Mouse (Mus musculus) heart, postnatal 4 days (tissue): ENCODE data around the gene Rpgrip1l. TPM values are rescaled to one million over a fixed set of nuclear protein-coding genes. Genes with fewer than 3 reads are reported as not detected.

ENCODE experiments used
- DNase-seq: peaks from one replicate; pipeline ENCODE4 v3.0.0; 2021
- total RNA-seq, 2 experiments: library from RNA; stranded (reverse); gene quantifications; 2 replicates each; pipeline ENCODE4 v1.2.3; 2021

The Rpgrip1l gene
- total RNA-seq, 2 experiments from 2014 or later, result 3.5 to 4.9 TPM

DNA sequence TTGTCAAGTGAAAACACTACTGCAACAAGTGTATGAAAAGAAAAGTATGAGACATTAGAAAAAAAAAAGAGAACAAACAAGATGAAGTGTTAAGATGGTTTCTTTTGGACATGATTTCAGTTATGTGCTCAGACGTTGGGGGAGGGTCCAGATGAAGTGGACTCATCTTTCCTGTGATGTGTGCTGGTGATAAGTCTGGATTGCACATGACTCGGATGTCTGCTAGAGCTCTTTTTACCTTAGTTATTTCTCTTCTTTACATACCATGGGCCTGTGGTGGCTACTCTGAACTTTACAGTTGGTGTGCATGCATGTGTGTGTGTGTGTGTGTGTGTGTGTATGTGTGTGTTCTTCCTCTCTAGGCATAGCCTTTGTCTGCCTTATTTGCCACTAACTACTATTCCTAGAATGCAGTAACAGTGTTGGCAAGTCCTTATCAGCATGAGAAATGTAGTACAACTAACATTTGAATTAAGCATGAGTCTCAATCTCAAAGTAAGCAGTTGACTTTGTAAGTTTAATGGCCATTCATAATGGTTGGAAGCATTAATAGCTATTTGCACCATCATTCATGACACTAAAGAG is 43.6 kb downstream of the Rpgrip1l start:
- no peak for DNase-seq

DNA sequence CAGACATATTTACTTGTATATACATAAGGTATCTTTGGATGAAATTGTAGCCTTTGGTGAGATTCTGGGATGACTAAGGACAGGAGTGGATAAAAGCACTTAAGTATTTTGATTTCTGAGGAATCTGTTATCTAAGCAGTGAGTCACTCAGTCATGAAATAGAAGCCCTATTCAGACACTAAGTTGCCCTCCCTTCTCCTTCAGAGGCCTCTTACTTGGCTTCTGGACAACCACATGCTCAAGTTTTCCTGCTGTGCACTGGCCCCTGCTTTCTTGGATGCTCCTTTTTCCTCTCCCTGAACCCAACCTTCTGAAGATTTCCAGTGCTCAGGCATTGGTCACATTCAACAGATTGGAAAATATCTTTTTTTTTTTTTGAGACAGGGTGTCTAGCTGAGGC is 48.5 kb downstream of the Rpgrip1l start:
- no peak for DNase-seq

DNA sequence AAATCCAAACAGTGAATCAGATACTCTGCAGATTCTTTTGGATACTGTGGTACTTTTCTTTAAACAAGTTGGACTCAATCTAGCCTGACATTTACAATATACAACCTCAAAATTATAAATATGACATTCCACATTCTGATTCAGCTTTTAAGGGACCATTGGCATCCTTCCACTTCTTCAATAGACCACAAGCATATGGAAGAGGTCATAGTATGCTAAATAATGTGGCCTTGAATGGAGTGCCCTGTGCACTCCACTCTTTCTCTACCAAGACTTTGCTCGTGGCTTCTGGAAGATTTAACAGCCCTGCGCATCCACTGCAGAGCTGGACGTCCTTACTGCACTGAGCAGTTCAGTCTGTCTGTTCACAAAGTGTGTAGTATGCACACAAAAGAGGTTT is 49.1 kb downstream of the Rpgrip1l start:
- no peak for DNase-seq

DNA sequence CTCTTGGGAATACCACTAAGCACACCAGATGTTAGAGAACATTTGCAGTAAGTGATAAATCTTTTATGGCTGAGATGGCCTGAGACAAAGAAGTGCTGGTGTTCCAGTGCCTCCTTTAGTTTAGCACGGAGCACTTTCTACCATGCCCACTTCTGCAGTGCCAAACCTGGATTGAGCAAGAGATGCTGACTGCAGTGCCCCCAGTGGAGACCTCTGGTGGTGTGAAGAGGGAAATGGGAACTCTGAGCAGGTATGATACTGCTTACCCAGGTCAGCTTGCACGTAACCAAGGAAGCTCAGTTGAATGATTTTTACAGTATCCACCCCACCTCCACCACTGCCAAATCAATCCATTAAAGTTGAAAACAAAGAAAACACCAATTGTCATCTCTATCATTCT is 51.5 kb downstream of the Rpgrip1l start:
- DNase-seq, result no peak

DNA sequence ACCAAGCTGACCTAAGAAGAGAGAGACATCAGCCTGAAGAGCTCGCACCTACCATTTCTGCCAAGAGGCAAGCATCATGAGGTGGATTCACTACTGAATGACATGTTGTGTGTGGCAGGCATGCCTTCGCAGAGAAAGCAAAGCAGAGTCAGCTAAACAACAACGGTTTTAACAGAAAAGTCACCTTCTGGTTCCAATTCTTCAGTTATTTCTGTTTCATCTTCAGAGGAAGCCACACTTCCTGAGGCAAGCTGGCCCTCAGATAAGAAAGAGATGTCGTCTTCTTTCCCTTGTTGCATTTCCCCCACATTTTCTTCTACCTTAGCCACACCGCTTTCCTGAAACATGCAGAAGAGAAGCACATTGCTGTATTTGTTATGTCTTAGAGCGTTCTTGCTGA is 62.1 kb downstream of the Rpgrip1l start:
- no peak for DNase-seq

DNA sequence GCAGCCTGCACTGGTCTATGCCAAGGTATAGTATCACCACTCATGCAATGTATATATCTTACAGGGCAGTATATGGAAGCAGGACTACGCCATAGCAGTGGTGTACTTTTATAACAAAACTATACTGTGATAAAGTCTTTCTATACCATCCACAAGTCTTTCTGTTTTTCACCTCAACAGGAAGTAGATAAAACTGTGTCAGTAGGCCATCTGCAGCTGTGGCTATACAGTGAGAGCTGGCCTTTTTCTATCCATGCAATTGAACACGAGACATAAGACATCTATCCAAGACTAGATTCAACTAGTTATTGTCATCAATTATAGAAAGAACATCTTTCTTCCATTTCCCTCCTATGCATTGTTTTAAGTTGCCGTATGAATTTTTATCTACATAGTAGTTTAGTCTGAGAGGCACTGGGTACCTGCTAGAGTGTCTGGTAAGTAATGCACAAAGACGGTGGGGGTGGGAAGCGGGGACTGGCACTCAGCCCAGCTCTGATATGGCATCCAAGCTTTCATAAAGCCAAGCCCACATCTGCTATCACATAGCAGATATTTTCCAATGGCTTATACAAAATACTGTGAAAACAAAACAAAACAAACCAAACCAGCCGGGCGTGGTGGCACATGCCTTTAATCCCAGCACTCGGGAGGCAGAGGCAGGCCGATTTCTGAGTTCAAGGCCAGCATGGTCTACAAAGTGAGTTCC is 63.1 kb downstream of the Rpgrip1l start:
- no peak for DNase-seq

DNA sequence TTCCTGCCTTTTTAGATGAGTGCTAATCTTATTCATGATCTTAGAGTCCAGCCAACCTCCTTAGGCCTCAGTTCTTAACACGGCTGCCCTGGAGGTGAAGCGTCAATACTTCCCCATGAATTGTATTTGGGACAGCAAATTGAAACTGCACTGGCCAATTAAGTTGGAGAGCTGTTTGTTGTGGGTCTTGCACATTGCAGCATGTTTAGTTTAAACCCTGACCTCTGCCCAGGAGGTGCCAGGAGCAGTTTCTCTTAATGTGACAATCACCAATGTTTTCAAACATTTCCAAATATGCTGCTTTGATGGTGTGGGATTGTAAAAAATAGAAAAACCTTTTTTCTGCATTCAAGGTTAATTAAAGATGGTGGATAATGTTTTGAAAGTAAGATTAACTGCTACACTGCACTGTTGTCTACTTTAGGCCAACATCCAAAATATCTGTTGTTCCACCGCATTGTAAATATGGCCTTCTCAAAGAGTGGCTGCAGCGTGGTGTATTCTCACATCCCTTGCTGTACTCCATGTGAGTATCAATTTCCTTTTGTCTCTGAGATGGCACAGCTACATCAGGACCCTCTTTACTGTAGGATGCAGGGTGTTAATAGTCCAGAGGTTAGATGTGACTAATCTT is 67.1 kb downstream of the Rpgrip1l start:
- DNase-seq, result no peak

DNA sequence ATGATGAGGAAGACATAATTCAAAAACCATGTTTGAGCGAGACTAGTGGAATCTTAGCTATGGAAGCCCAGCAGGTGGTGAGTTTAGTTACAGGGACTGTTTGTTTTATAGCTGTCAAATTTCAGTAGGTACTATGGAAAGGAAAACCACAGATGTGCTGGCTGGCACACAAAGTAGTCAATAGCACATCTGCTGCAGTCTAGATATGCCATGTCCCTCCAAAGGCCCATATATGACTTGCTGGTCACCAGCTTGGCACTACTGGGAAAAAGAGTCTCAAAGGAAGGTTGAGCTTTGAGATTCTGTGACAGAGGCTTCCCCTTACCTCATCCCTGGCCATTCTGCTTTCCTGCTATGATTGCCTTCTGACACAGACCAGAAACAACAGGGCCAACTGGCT is 70.3 kb downstream of the Rpgrip1l start:
- no peak for DNase-seq

DNA sequence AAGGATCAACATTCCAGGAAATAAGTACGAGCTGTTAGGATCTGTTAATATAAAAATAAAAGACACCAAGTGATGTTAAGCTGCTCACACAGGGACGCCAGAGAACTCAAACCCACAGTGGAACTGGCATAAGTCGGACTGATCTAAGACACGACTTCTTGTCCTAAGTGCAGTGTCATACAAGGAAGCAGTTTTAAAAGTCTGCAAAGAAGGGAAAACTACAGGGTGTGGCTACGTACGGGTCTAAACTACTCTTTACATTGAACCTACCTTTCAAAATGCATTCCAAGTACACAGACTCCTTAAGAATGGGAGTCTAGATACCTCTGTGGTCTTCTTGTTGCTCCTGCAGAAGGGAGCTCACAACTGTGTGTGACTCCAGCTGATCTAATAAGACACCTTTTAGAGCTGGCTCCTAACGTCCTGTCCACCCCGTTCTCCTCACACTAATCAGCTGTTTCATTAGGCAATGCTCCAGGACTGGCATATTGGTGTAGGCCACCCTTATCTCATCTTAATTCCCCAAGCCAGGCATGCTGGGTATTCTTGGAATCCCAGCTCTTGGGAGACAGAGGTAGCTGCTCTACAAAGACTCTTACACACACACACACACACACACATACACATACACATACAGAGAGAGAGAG is 71.1 kb downstream of the Rpgrip1l start:
- no peak for DNase-seq

DNA sequence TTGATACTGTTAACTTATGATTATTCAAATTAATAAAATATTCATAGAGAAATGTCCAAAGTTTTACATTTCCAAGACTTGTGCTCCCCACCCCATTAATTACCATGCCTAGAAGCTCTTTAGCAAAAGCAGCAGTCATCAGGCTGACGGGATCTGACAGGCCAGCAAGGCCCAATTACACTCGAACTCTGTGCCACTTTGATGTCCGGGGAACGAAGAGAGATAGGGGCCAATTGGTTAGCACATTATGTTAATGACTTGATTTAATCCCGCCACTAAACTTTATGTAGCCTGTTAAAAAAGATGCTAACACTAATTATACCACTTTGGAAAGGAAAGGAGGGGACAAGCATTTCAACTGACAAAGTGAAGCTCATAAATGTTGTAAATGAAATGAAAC is 71.7 kb downstream of the Rpgrip1l start:
- DNase-seq, result no peak

DNA sequence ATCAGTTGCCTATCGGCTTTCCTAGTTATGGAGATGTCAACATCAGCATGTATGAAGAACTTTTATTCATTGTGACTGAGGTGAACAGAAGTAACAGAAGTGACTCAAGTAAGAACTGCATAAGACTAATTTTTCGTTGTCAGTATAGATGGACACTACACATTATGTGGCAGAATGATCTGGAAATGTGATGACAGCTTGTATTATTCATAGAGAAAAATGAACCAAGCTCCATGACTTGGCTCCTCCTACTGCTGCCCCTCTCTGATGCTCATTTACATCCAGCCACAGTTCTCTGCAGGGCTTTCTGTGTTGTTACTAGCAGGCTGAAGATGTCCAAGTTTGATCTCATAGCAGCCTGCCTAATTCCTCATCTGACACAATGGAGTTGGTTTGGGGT is 75.9 kb downstream of the Rpgrip1l start:
- no peak for DNase-seq

DNA sequence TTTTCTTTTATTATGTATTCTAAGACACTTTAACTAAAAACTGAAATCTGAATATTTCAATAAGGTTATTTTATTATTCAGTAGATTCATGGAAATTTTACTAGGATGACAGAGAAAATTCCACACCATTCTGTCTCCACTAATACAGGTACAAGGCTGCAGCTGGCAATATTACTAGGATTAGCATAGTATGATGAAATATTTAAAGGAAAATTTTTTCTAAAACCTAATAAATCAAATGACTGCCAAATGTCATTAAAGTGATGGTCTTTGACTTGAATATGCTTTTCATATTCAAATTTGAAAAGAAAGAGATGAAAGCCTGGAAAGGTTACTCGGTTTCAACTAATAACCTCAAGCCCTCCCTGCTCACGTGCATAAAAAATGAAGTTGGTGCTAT is 79.0 kb downstream of the Rpgrip1l start:
- DNase-seq, result no peak

DNA sequence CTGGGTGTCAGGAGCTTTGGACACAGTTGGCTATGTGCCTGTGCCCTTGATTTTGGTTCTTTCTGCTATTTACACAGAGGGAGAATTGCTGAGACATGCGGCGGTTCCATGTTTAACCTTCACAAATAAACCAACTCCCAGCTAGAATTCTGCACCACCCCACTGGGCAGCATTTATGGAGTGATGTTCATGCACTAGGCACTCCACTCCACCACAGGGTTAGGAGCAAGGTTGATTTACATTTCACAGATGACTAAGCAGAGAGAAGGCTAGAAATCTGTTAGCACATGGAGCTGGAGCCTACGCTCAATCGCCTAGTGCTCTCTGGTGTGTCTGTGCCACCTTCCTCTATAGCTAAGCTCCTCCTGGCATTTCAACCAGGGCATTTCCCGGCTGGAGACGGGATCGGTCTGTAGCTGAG is 85.6 kb downstream of the Rpgrip1l start:
- DNase-seq, result no peak

DNA sequence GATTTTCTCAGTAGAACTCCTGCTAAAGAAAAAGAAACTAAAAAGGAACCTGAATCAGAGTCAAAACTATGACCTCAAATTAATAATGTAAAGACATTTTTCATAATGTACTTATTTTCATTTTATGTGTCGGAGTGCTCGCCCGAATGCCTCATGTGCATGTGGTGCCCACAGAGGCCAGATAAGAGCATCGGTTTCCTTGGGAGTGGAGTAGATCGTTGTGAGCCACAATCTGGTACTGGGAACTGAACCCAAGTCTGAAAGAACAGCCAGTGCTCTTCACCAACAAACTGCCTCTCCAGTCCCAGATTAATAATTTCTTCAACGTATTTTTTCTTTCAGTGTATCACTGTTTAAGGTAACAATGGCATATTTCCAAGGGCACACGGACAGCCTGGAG is 88.8 kb downstream of the Rpgrip1l start:
- no peak for DNase-seq

DNA sequence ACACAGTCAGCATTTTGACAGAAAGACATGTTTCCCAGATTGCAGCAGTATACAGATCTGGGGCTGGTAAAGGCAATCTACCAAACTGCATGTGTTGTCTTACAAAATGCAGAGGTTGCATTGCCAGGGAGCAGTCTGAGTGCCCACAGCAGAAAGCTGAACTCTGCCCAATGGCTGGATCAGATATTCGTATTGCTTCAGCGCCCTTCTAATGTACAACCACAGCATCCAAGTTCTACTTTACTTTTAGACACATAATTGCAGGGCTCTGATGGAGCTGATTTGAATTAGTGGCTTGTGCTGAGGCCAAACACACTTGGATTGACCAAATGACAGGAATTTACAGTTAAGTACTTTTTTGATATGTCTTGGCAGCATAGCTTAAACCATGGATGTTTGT is 91.2 kb downstream of the Rpgrip1l start:
- DNase-seq, result no peak

DNA sequence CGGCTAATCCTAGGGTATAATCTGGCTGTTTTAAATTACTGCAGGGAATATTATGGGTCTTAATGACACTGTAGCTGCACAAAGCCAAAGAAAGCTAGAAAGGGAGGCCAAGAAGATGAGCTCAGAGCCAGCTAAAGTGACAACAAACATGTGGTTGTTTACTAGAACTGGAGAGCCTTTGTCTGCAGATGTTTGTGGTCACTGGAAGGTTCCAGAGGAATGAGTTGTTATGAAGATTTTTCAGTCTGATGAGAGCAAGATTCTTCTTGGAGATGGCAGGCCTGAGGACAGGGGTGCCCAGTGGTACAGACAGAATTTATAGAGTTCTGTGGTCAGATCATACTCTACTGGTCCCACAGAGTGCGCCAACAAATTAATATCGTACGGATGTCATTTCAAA is 94.8 kb downstream of the Rpgrip1l start:
- DNase-seq, result no peak

DNA sequence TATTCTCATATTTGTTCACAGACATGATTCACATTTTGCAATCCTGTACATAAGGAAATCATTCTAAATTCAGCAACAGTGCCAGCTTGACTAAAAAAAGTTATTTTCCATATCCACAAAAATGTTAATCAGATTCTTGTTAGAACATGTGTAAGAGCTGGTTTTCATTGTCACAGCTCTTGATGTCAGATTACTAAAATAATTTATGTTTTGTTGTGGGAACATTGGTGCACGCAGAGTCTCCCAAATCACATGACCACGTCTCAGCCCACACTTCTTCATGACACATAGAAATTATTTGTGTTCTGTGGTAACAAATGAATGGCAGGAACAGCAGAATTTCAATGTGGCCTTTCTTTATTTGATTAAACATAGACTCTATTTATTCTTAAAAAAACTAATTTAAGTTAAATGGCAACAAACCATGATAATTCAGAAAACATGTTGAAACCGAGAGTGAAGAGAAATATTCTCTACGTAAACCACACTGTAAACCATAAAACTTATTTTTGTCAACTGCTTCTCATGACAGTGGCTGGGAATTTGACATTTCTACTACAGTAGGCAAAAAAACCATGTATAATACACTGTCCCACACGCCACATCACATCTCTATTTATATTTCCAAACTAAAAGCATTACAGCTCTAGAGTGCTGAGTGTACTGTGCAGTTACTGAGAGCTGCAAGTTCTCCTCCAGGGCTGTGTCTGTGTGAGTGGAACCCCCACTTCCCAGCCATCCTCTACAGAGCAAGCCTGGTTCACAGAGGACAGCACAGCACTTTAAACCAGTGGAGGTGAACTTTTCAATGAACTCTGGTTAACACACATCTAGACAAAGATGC is 95.8 kb downstream of the Rpgrip1l start:
- DNase-seq, result no peak

DNA sequence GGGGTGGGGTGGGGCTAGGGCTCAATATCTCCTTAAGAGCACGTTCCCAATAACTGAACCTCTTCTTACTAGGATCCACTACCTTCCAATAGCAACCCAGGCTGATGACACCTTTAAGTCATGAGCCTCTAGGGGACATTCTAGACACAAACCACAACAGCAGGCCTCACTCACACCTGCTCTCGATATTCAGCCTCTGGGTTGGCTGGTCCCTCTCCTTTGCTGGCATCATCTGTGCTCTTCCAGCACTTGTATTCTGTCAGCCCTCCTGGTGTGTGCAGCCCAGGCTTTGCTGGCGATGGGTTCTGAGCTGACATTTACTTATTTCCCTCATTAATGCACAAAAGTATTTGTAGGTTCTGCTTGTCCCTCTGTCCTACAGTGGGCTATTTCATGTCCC is 98.8 kb downstream of the Rpgrip1l start:
- no peak for DNase-seq

DNA sequence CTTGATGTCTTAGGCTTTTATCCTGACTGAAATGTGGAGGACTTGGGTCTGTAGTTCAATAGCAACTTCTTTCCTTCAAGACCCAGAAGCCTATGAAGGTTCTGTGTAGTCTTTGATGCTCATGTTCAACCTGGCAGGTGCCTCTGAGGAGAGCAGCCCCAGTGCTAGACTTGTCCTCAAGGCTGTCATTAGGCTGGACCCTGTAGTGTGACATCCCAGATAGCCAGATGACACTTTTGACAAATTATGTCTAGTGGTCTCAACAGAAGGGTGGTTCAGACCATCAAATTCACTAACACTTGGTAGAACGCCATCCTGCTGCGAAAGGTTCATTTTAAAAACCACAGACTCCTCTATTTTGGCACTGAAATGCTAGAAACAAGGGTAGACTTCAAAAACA is 100.1 kb downstream of the Rpgrip1l start:
- DNase-seq, result no peak

DNA sequence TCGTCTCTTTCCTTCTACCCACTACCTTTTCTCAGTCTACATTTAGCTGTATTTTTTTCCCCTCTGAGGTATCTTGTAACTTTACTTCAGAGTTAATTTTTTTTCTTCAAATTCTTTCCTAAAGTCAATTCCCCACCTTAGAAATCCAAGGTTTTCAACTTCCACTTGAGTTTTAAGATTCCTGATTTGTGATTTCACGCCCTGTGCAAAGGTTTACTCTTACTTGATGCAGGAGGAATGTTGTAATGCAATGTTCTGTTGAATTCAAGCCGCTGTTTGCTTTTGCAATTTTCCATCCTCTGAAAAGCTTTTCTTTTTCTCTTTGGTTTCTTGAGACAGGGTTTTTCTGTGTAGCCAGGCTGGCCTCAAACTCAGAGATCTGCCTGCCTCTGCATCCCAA is 103.4 kb downstream of the Rpgrip1l start:
- no peak for DNase-seq

DNA sequence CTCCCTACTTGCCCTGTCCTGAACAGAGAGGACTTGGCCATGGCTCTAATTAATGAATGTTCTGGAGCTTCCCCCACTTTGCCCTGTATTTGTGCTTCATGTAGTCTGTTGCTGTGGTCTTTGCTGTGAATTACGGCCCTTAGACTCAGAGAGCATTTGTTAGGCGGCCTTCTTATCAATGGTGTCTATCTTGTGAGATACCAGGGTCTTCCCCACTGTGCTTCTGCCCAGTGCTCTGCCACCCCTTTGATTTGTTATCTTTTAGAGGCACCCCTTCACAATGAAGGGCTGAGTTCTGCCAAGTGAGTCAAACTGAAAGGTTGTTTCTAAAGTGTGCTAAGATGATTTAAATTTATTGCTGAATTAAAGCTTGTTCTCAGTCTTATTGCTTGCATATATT is 105.4 kb downstream of the Rpgrip1l start:
- DNase-seq, result no peak

DNA sequence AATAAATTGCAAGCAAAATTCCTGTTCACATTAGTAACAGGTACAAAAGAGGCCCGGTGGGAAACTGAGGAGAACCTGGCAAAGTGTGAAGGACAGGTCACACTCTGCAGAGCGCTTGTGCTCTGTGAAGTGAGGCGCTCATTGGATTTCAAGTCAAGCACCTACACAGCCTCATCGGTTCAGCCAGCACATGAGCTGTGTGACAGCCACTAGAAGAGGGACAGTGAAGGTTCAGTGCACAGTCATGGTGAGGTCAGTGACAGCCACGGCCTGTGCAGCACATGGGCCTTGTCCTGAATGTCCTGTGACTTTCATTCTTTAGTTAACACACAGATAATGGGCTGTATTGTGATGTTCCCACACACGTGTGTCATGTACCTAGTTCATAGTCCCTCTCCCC is 107.2 kb downstream of the Rpgrip1l start:
- no peak for DNase-seq

DNA sequence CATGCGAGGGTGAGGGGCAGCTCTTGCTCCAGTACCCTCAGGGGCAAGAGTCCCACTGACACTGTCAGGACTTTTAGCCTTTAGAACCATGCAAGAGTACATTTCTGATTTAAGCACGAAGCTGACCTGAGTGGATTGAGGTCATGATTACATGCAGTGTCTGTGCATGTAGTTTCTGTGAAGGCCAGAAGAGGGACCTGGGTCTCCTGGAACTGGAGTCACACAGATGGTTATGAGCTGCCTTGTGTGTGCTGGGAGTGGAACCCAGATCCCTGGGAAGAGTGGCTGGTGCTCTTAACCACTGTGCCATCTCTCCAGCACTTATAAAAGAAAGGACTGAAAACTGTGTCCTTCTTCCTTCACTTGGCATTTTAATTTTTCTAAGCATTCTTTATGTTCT is 111.9 kb downstream of the Rpgrip1l start:
- DNase-seq, result no peak
